Mouse (Mus musculus) MEL (cell line): ENCODE results near the gene Gm13420. TPM values are rescaled to one million over a fixed set of nuclear protein-coding genes. Genes with fewer than 3 reads are reported as not detected.

Source experiments
- DNase-seq: peaks from one replicate; pipeline ENCODE4 v3.0.0; 2011; ENCODE audit warnings: low read depth, low spot score
- H3K27ac ChIP-seq: 2 replicates; pipeline ENCODE4 v1.5.1; 2012; ENCODE audit warnings: low read depth, mild to moderate bottlenecking, control low read depth, low read length, moderate library complexity; ENCODE audit not compliant: control insufficient read depth
- H3K27me3 ChIP-seq, 2 experiments: fragments of 150-350 bp in 1 of 2; sonication (generic) in 1 of 2; 2 replicates each; pipeline ENCODE4 v1.6.1; 2012; ENCODE audit warnings: low read length in 2 of 2, mild to moderate bottlenecking in 2 of 2, improper control_type of control experiment in 1 of 2, moderate library complexity in 1 of 2; ENCODE audit not compliant: insufficient read depth in 2 of 2, control insufficient read depth in 1 of 2
- H3K36me3 ChIP-seq, 2 experiments: 2 replicates each; pipeline ENCODE4 v1.6.1; 2012 to 2014; ENCODE audit warnings: low read length in 2 of 2, improper control_type of control experiment in 1 of 2, inconsistent platforms in 1 of 2, mild to moderate bottlenecking in 1 of 2; ENCODE audit not compliant: insufficient read depth in 2 of 2, control insufficient read depth in 1 of 2
- H3K4me1 ChIP-seq, 2 experiments: fragments of 150-350 bp in 1 of 2; sonication (generic) in 1 of 2; 2 replicates each; pipeline ENCODE4 v1.6.1; 2012; ENCODE audit warnings: low read length in 2 of 2, improper control_type of control experiment in 1 of 2, mild to moderate bottlenecking in 1 of 2; ENCODE audit not compliant: insufficient read depth in 2 of 2, control insufficient read depth in 1 of 2
- H3K4me3 ChIP-seq, 2 experiments: fragments of 150-350 bp in 1 of 2; sonication (generic) in 1 of 2; 2 replicates each; pipeline ENCODE4 v1.5.1; 2012; ENCODE audit warnings: low read depth in 2 of 2, low read length in 2 of 2, mild to moderate bottlenecking in 2 of 2, moderate library complexity in 2 of 2, control low read depth in 1 of 2, improper control_type of control experiment in 1 of 2; ENCODE audit not compliant: control insufficient read depth in 1 of 2, insufficient read depth in 1 of 2
- H3K79me2 ChIP-seq: 2 replicates; pipeline ENCODE4 v1.6.1; 2012; ENCODE audit warnings: mild to moderate bottlenecking, low read length, moderate library complexity; ENCODE audit not compliant: control insufficient read depth, poor library complexity, insufficient read depth
- H3K9ac ChIP-seq: 2 replicates; pipeline ENCODE4 v1.6.1; 2012; ENCODE audit warnings: low read depth, mild to moderate bottlenecking, control low read depth, low read length, moderate library complexity; ENCODE audit not compliant: control insufficient read depth, poor library complexity, severe bottlenecking
- H3K9me3 ChIP-seq: fragments of 150-350 bp; sonication (generic); replicated peaks from 2 replicates; pipeline ENCODE4 v1.6.1; 2012; ENCODE audit warnings: mild to moderate bottlenecking, low read length, improper control_type of control experiment, moderate library complexity; ENCODE audit not compliant: insufficient read depth
- BHLHE40 ChIP-seq: IDR thresholded peaks from 2 replicates; pipeline ENCODE4 v1.6.1; 2012; ENCODE audit warnings: low read depth, mild to moderate bottlenecking, inconsistent platforms, low read length, improper control_type of control experiment, borderline replicate concordance
- CHD2 ChIP-seq: IDR thresholded peaks from 2 replicates; pipeline ENCODE4 v1.6.1; 2011; ENCODE audit warnings: low read length, improper control_type of control experiment
- CTCF ChIP-seq, 3 experiments: IDR thresholded peaks in 2 of 3; conservative IDR thresholded peaks in 1 of 3; 2 replicates each; pipeline ENCODE4 v1.5.1; 2011 to 2012; ENCODE audit warnings: low read length in 3 of 3, low read depth in 2 of 3, mild to moderate bottlenecking in 2 of 3, improper control_type of control experiment in 1 of 3, inconsistent platforms in 1 of 3, mixed read lengths in 1 of 3, moderate library complexity in 1 of 3; ENCODE audit not compliant: control insufficient read depth in 1 of 3, insufficient read depth in 1 of 3, poor library complexity in 1 of 3, severe bottlenecking in 1 of 3
- E2F4 ChIP-seq: IDR thresholded peaks from 2 replicates; pipeline ENCODE4 v1.6.1; 2011; ENCODE audit warnings: low read depth, low read length, improper control_type of control experiment, borderline replicate concordance
- ELF1 ChIP-seq: IDR thresholded peaks from 2 replicates; pipeline ENCODE4 v1.6.1; 2014; ENCODE audit warnings: low read depth, mild to moderate bottlenecking, inconsistent platforms, low read length, improper control_type of control experiment, moderate library complexity
- EP300 ChIP-seq, 2 experiments: IDR thresholded peaks; 2 replicates each; pipeline ENCODE4 v1.6.1; 2011; ENCODE audit warnings: improper control_type of control experiment in 2 of 2, low read length in 2 of 2, low read depth in 1 of 2, mild to moderate bottlenecking in 1 of 2
- ETS1 ChIP-seq: IDR thresholded peaks from 2 replicates; pipeline ENCODE4 v1.6.1; 2012; ENCODE audit warnings: low read depth, mild to moderate bottlenecking, inconsistent platforms, low read length, improper control_type of control experiment, moderate library complexity
- GATA1 ChIP-seq: IDR thresholded peaks from 2 replicates; pipeline ENCODE4 v1.6.1; 2011; ENCODE audit warnings: low read depth, low read length, improper control_type of control experiment
- HCFC1 ChIP-seq: IDR thresholded peaks from 2 replicates; pipeline ENCODE4 v1.6.1; 2012; ENCODE audit warnings: low read depth, mild to moderate bottlenecking, inconsistent platforms, low read length, improper control_type of control experiment, moderate library complexity
- MAFK ChIP-seq: IDR thresholded peaks from 2 replicates; pipeline ENCODE4 v1.6.1; 2011; ENCODE audit warnings: low read depth, mild to moderate bottlenecking, low read length, improper control_type of control experiment, borderline replicate concordance
- MAX ChIP-seq: IDR thresholded peaks from 2 replicates; pipeline ENCODE4 v1.6.1; 2011; ENCODE audit warnings: low read length, improper control_type of control experiment
- MAZ ChIP-seq: IDR thresholded peaks from 2 replicates; pipeline ENCODE4 v1.6.1; 2012; ENCODE audit warnings: low read depth, mild to moderate bottlenecking, inconsistent platforms, low read length, improper control_type of control experiment
- MXI1 ChIP-seq: IDR thresholded peaks from 2 replicates; pipeline ENCODE4 v1.6.1; 2011; ENCODE audit warnings: mild to moderate bottlenecking, low read depth, low read length, improper control_type of control experiment
- MYB ChIP-seq: IDR thresholded peaks from 2 replicates; pipeline ENCODE4 v1.6.1; 2011; ENCODE audit warnings: mild to moderate bottlenecking, low read depth, low read length, improper control_type of control experiment
- MYC ChIP-seq: IDR thresholded peaks from 2 replicates; pipeline ENCODE4 v1.6.1; 2011; ENCODE audit warnings: low read depth, mild to moderate bottlenecking, low read length, improper control_type of control experiment, moderate library complexity
- NRF1 ChIP-seq: IDR thresholded peaks from 2 replicates; pipeline ENCODE4 v1.6.1; 2014; ENCODE audit warnings: low read depth, mild to moderate bottlenecking, inconsistent platforms, low read length, improper control_type of control experiment, moderate library complexity; ENCODE audit not compliant: poor library complexity, insufficient read depth, severe bottlenecking
- RCOR1 ChIP-seq: IDR thresholded peaks from 2 replicates; pipeline ENCODE4 v1.6.1; 2012; ENCODE audit warnings: low read depth, mild to moderate bottlenecking, inconsistent platforms, low read length, improper control_type of control experiment
- SMC3 ChIP-seq: IDR thresholded peaks from 2 replicates; pipeline ENCODE4 v1.6.1; 2011; ENCODE audit warnings: low read depth, low read length, improper control_type of control experiment
- TBP ChIP-seq: IDR thresholded peaks from 2 replicates; pipeline ENCODE4 v1.8.0; 2011; ENCODE audit warnings: low read depth, low read length, improper control_type of control experiment
- UBTF ChIP-seq: IDR thresholded peaks from 2 replicates; pipeline ENCODE4 v1.6.1; 2012; ENCODE audit warnings: low read depth, mild to moderate bottlenecking, inconsistent platforms, low read length, improper control_type of control experiment, moderate library complexity, borderline replicate concordance; ENCODE audit not compliant: insufficient read depth
- ZKSCAN1 ChIP-seq: IDR thresholded peaks from 2 replicates; pipeline ENCODE4 v1.6.1; 2012; ENCODE audit warnings: low read depth, mild to moderate bottlenecking, inconsistent platforms, low read length, improper control_type of control experiment, moderate library complexity
- polyA plus RNA-seq, 2 experiments: library from polyadenylated mRNA; stranded (reverse) in 1 of 2; unstranded in 1 of 2; fragments of >175 nt in 1 of 2; fragments of >200 nt in 1 of 2; gene quantifications; 2 replicates each; pipeline versions ENCODE4 v1.2.1 to v1.2.4; 2012; ENCODE audit warnings: low replicate concordance in 2 of 2, low read depth in 1 of 2; ENCODE audit not compliant: insufficient read length in 2 of 2, insufficient read depth in 1 of 2, missing spikeins in 1 of 2
- total RNA-seq: library from RNA; depleted of rRNA; stranded (reverse); fragments of 300-350 nt; gene quantifications from 2 replicates; pipeline ENCODE4 v1.2.3, GENCODE M21; 2012

The Gm13420 gene
- total and polyA plus RNA-seq, 3 experiments: 0.07 TPM; not detected in 2

GRCm38 (mm10) chr2:29770162-29770561, 18.7 kb upstream of the Gm13420 start:
- TF ChIP-seq CTCF (IDR thresholded peaks at IDR 0.05 in 2 of 3, conservative IDR thresholded peaks at IDR 0.05 in 1 of 3; ENCODE audit: control insufficient read depth in 1 of 3, insufficient read depth in 1 of 3, low read depth in 2 of 3, low read length in 3 of 3, poor library complexity in 1 of 3, severe bottlenecking in 1 of 3): peak; percentile 35 to 47 (median 47)
- no peak for TF ChIP-seq TBP
- peak; percentile 26; the same call in 1 of the 2 replicates for TF ChIP-seq SMC3
- Histone ChIP-seq H3K9ac (no peak overlapping the region), H3K36me3 (peaks cover 0 to 10% of the 10 kb centered on the region in 2 experiments; a peak in 2 of 4 replicates), H3K9me3 (no peaks in the 10 kb centered on the region), H3K79me2 (no peaks in the 10 kb centered on the region), H3K27me3 (no peaks in the 10 kb centered on the region), H3K27ac (no peak overlapping the region), H3K4me3 (no peak overlapping the region), H3K4me1 (peaks cover 0 to 15% of the 10 kb centered on the region in 2 experiments; a peak in 3 of 4 replicates)
- DNase-seq: peak; percentile 58

GRCm38 (mm10) chr2:29768901-29769300, 17.4 kb upstream of the Gm13420 start:
- no peaks in the 10 kb centered on the region for H3K9me3 ChIP-seq
- TF ChIP-seq HCFC1 (no peak), MYC (no peak), GATA1 (no peak), EP300 (IDR thresholded peaks at IDR 0.05; ENCODE audit: low read depth in 1 of 2, low read length in 2 of 2) (no peak), RCOR1 (no peak), MYB (no peak), NRF1 (no peak), BHLHE40 (no peak), ZKSCAN1 (no peak), MAX (no peak)
- no peak overlapping the region for H3K9ac ChIP-seq
- no peak for DNase-seq
- no peaks in the 10 kb centered on the region for H3K79me2 ChIP-seq
- H3K36me3 ChIP-seq: peaks cover 0 to 7% of the 10 kb centered on the region in 2 experiments; a peak in 2 of 4 replicates
- no peak overlapping the region for H3K27ac ChIP-seq
- no peaks in the 10 kb centered on the region for H3K27me3 ChIP-seq
- peaks cover 0 to 10% of the 10 kb centered on the region in 2 experiments; a peak in 3 of 4 replicates for H3K4me1 ChIP-seq
- H3K4me3 ChIP-seq: no peak overlapping the region

- Histone ChIP-seq H3K27ac (no peak overlapping the region), H3K36me3 (no peaks in the 10 kb centered on the region), H3K27me3 (no peaks in the 10 kb centered on the region), H3K9me3 (no peaks in the 10 kb centered on the region), H3K79me2 (no peaks in the 10 kb centered on the region), H3K9ac (no peak overlapping the region), H3K4me1 (peaks cover 0 to 3% of the 10 kb centered on the region in 2 experiments; a peak in 2 of 4 replicates), H3K4me3 (no peak overlapping the region)
- TF ChIP-seq NRF1: no peak
- TF ChIP-seq ZKSCAN1: no peak
- no peak for TF ChIP-seq E2F4
- TF ChIP-seq MYC: no peak
- TF ChIP-seq MXI1: no peak
- TF ChIP-seq ETS1: no peak
- TF ChIP-seq EP300 (IDR thresholded peaks at IDR 0.05; ENCODE audit: low read depth in 1 of 2, low read length in 2 of 2): no peak
- no peak for TF ChIP-seq BHLHE40
- no peak for TF ChIP-seq MAFK
- TF ChIP-seq CHD2: no peak
- TF ChIP-seq TBP: no peak
- TF ChIP-seq UBTF: no peak
- no peak for TF ChIP-seq HCFC1
- no peak for TF ChIP-seq MAZ
- no peak for TF ChIP-seq MYB
- TF ChIP-seq ELF1: no peak
- no peak for DNase-seq
These were observed 16.7 kb upstream of the Gm13420 start for GRCm38 (mm10) chr2:29767976-29768709.
